Mouse (Mus musculus): ENCODE results near the gene Sft2d2.

Gene Sft2d2

GRCm38 (mm10) chr1:165190571-165191273, 3.5 kb downstream of the Sft2d2 start:
- DNase-seq (ENCODE audit: low spot score), result no peak

- no peak for DNase-seq (ENCODE audit: low spot score)
Measured at GRCm38 (mm10) chr1:165190068-165190467, 4.2 kb downstream of the Sft2d2 start.

GRCm38 (mm10) chr1:165188806-165189580, 5.2 kb downstream of the Sft2d2 start:
- DNase-seq (ENCODE audit: low spot score), result no peak

- DNase-seq (ENCODE audit: low spot score), result no peak
Measured at GRCm38 (mm10) chr1:165187357-165187756, 6.9 kb downstream of the Sft2d2 start.

- no peak for DNase-seq (ENCODE audit: low spot score)
Measured at GRCm38 (mm10) chr1:165186491-165186890, 7.7 kb downstream of the Sft2d2 start.

- no peak for DNase-seq (ENCODE audit: low spot score)
Measured at GRCm38 (mm10) chr1:165185116-165185515, 9.1 kb downstream of the Sft2d2 start.

- DNase-seq (ENCODE audit: low spot score), result no peak
Measured at GRCm38 (mm10) chr1:165184178-165184577, 10.1 kb downstream of the Sft2d2 start.

GRCm38 (mm10) chr1:165183400-165183799, 10.8 kb downstream of the Sft2d2 start:
- DNase-seq (ENCODE audit: low spot score), result no peak

GRCm38 (mm10) chr1:165179321-165179720, 14.9 kb downstream of the Sft2d2 start:
- no peak for DNase-seq (ENCODE audit: low spot score)

GRCm38 (mm10) chr1:165178075-165178474, 16.2 kb downstream of the Sft2d2 start:
- no peak for DNase-seq (ENCODE audit: low spot score)

GRCm38 (mm10) chr1:165174059-165174616, 20.1 kb downstream of the Sft2d2 start:
- DNase-seq (ENCODE audit: low spot score), result no peak

GRCm38 (mm10) chr1:165171277-165171676, 23.0 kb downstream of the Sft2d2 start:
- no peak for DNase-seq (ENCODE audit: low spot score)

GRCm38 (mm10) chr1:165170157-165170556, 24.1 kb downstream of the Sft2d2 start:
- no peak for DNase-seq (ENCODE audit: low spot score)

- DNase-seq (ENCODE audit: low spot score), result no peak
Measured at GRCm38 (mm10) chr1:165169462-165169861, 24.8 kb downstream of the Sft2d2 start.

- DNase-seq (ENCODE audit: low spot score), result no peak
Measured at GRCm38 (mm10) chr1:165164920-165165319, 29.3 kb downstream of the Sft2d2 start.

- DNase-seq (ENCODE audit: low spot score), result no peak
Measured at GRCm38 (mm10) chr1:165160723-165161405, 33.4 kb downstream of the Sft2d2 start, which contains the start of gene Tbx19. Gene Tbx19 (minus strand): TSS chr1:165160773.

- DNase-seq (ENCODE audit: low spot score), result no peak
Measured at GRCm38 (mm10) chr1:165158841-165159240, 35.4 kb downstream of the Sft2d2 start.

GRCm38 (mm10) chr1:165154162-165154561, 40.1 kb downstream of the Sft2d2 start:
- DNase-seq (ENCODE audit: low spot score), result no peak

- DNase-seq (ENCODE audit: low spot score), result no peak
Measured at GRCm38 (mm10) chr1:165151216-165151615, 43.0 kb downstream of the Sft2d2 start.

- DNase-seq (ENCODE audit: low spot score), result no peak
Measured at GRCm38 (mm10) chr1:165142343-165142916, 51.8 kb downstream of the Sft2d2 start.

- no peak for DNase-seq (ENCODE audit: low spot score)
Measured at GRCm38 (mm10) chr1:165140227-165140626, 54.0 kb downstream of the Sft2d2 start.

GRCm38 (mm10) chr1:165133858-165134257, 60.4 kb downstream of the Sft2d2 start:
- DNase-seq (ENCODE audit: low spot score), result no peak
